Mouse (Mus musculus): ENCODE measurements around the gene Pilra.

GRCm38 (mm10) chr5:137788171-137788570 is 47.9 kb downstream of the Pilra start:
- TF ChIP-seq CTCF (IDR thresholded peaks at IDR 0.05; ENCODE audit: low read depth) (no peak), EP300 (IDR thresholded peaks at IDR 0.05; ENCODE audit: low read depth) (no peak)
